Mouse (Mus musculus) T-helper 1 cell (primary cell): ENCODE measurements around the gene Dazl.

ENCODE experiments used
- in situ Hi-C: fragments of 300-600 bp; cut with MboI, MseI; formaldehyde crosslinking; loops from one replicate; pipeline ENCODE4 v1.15.1; 2025; ENCODE audit warnings: high pct_unique_total_duplicates

Gene Dazl

DNA sequence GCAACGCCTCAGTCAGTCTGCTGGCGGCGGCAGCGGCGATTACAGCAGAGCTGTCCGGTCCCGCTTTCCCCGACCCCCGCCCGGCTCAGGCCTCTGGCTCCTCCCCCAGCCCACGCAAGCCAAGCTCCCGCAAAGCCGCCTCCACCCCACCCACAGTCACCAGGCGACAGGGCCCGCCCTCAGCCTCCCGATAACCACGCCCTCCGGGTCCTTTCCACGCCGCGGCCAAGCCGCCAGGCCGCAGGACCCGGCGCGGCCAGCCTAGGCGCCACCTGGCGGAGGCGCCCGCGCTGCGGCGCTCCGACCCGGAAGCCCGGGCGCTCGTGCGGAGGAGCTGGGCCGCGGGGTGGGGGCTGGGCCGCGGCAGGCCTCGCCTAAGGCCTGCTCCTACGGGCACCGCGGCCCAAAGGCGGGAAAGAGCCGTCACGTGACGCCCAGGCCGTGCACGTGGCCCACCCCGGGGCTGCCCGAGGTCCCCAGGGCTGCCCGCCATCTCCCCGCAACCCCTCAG, 720 bp downstream of the Dazl start:
- in situ Hi-C loops: no loop called here

DNA sequence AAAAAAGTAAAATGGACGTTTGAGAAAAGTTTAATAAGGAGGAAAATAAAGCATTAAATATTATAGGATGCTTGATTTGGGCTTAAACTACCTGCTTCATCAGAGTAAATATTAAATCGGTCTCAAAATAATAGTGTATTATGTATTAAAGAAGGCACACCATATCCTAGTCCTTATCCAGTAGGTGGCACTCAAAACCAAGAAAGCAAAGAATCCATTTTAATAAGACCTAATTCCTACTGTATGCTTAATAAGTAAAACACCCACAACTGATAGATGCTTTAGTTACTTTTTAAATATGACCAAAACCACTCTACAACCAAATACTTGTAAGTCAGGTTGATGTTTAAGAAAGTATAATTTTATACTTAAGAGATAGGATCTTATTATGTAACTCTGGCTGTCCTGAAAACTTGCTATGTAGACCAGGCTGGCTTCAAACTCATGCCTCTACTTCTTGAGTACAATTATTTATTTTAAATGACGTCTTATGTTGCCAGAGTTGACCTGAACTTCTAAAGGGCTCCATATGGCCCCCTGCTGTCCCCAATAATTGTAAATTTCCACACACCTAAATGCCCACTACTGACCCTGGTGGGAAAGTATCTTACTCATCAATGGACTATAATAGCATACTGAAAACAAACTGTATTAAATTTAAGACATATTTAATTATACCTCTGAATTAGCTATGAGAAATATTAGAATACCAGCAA, 1.8 kb downstream of the Dazl start:
- in situ Hi-C loops: no loop called here

DNA sequence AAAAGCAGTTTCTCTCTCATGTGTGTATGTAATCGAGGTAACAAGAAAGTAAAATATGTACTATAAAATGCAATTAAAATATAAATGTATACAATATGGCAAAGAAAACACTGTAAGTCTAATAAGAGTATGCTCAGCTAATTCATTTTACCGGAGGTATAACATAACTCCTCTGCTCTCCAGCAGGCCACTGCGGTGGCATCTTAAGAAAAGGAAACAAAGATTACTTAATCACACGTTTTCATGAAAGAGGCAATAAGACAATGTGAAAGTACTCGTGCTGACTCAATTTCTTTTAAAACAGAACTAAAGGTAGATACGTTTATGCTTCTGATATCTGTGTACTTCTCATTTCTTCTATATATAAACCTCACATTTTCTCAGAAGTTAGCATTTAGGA, 8.6 kb downstream of the Dazl start:
- in situ Hi-C loops: loop anchor here (5.0 kb wide), 1 partner anchor 67 kb away; no protein-coding TSS in a partner anchor

DNA sequence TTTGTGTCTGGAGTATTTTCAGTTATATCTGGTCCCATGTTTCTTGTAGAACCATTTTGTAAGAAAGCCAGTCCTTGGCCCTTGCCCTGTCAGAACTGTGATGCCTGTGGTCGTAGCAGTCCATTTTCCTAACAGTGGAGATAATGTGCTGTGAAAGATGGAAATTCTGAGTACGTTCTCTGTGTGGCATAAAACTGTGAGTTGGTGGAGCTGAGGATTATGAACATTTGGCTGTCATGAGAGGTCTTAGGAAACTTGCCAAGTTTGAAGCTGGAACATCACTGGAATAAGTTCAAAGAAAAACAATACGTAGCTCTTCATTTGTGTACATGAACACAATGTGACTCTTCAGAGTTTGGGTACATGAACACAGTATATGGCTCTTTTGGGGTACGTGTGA, 31.8 kb downstream of the Dazl start:
- in situ Hi-C loops: loop anchor here (25.0 kb wide), 1 partner anchor 799 kb away; no protein-coding TSS in a partner anchor

DNA sequence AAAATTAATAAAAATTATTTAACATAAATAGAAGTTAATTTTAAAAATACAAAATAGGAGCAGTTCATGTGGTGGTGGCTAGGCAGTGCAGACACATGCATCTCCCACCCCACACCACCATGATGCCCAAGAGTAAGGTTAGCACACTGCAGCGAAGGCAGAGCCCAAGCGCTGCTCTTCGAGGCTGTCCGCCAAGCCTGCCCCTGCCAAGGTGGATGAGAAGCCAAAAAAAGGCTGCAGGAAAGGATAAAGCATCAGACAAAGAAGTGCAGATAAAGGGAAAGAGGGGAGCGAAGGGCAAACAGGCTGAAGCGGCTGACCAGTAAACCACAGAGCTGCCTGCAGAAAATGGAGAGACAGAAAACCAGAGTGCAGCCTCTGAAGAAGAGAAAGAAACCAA, 32.6 kb downstream of the Dazl start:
- in situ Hi-C loops: loop anchor here (25.0 kb wide), 1 partner anchor 799 kb away; no protein-coding TSS in a partner anchor

DNA sequence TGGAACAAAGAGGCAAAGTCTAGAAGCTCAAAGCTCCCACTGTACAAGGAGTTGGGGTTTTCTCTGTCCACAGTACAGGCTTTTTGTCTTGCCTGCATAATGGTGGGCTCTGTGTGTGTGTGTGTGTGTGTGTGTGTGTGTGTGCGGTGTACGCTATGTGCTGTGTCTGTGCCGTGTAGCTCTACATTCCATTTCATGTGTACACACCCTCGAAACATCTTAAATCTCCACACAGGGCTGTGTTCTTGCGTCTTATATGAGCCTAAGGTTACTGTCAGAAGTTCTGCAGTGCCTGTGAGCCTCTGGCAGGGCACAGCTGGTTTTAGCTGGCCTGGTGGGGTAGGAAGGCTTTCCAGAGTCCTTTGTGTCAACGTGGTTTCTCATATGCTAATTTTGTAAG, 46.8 kb downstream of the Dazl start:
- in situ Hi-C loops: no loop called here

DNA sequence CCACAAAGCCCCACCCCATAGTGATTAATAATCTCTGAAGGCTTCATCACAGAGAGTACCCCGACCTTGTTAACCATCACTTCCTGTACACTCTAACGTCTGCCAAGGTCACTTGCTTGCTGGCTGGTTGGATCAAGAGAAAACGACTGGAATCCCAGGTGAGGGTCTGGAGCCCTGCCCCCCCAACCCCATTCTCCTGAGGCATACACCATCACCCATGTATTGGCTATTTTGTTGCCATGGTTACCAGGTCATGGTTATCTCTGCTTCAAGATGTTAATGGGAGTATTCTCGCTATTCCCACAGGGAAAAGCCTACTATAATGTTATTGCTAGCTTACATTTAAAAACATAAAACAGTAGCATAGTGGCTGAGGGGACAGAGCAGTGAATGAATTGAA, 48.8 kb downstream of the Dazl start:
- in situ Hi-C loops: no loop called here

DNA sequence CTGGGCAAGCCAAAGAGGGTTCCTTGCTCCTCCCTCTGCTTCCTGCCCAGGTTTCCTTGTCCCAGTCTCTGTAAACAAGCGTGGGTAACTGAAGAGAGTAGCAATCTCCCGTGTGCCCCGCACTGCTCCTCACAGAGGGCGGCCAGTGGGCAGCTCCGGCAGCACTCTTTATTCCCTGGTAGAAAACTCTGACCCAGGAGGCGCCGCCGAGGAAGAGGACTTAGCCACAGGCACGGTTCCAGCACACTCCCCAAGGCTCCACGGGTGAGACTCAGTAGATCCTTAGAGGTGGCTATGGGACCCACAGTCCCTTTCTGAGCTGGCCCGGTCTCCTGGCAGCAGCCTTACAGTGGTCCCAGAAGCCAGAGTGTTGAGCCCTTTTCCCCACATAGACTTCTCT, 50.1 kb downstream of the Dazl start:
- in situ Hi-C loops: no loop called here

DNA sequence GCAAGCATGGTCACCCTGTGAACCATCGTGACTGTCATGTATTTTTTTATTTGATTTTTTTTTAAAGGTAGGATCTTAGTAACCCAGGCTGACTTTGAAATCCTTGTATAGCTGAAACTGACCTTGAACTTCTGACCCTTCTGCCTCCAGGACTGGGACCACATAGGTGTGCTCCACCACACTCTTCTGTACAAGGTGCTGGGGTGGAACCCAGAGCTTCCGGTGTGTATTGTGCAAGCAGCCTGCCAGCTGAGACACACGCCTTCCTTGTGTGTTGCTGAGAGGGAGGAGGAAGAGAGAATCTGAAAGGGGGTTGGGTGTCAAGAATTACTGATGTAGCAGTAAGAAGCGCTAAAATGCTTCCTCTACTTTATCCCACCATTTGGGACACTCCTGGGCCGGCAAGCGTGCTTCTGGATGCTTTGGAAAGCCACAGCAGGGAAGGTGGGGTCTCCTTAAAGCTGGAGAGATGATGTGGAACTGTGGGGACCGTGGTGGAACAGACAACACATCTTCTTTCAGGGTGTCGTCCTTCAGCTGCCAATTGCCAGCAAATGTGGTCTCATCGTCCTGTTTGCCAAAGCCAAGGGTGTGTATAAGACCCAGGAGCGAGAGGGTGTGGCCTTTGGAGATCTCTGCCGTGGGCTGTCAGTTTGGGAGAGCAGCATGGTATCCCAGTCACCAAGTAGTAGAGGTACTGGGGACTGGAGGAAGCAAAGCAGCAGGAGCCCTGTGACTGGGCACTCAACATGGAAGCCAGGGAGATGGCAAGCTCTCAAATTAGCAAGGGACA, 55.4 kb downstream of the Dazl start:
- in situ Hi-C loops: loop anchor here (5.0 to 10.0 kb wide), 2 partner anchors 276 to 303 kb away; no protein-coding TSS in a partner anchor

DNA sequence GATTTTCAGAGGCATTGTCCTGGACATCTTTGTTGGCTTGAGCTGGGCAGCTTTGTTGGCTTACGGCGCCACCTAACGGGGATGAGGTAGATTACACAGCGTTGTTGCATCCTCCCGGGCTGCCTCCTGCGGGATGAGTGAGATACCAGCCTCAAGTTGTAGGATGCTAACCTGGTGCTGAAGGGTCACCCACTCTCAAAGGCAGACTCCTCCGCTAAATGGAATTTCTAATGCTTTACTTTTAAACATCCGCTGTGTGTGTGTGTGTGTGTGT, 56.1 kb downstream of the Dazl start:
- in situ Hi-C loops: loop anchor here (5.0 to 10.0 kb wide), 2 partner anchors 275 to 303 kb away; no protein-coding TSS in a partner anchor

DNA sequence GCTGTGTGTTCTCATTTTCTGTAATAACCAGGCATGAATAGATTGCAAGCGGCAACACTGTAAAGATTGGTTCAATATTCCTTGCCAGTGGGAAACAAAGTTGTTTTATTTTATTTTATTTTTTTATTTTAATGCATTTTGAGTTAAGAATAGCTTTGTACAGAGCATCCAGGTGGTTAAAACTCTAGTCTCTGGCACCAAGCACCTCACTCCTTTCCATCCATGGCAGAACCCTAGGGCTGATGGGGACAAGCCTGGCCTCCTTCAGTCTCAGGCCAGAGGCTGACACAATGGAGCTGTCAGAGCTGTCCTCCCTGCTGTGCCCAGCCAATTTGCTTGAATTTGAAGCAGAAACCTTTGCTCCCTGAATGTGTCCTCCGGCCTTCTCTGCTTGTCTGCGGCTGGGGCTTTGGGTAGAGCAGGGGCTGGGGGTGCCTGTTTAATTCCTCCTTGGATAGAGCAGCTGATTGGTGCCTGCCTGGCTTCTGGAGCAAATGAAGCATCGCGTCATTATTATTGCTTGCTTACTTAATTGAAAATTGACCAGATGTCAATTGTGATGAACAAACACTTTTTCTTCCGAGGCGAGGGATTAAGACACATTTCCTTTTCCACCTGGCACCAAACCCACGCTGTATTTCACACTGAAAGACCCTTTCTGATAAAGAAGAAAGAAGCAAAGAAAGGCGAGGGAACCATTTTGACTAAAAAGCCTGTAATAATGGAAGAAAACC, 56.6 kb downstream of the Dazl start:
- in situ Hi-C loops: loop anchor here (5.0 to 10.0 kb wide), 2 partner anchors 275 to 302 kb away; no protein-coding TSS in a partner anchor

DNA sequence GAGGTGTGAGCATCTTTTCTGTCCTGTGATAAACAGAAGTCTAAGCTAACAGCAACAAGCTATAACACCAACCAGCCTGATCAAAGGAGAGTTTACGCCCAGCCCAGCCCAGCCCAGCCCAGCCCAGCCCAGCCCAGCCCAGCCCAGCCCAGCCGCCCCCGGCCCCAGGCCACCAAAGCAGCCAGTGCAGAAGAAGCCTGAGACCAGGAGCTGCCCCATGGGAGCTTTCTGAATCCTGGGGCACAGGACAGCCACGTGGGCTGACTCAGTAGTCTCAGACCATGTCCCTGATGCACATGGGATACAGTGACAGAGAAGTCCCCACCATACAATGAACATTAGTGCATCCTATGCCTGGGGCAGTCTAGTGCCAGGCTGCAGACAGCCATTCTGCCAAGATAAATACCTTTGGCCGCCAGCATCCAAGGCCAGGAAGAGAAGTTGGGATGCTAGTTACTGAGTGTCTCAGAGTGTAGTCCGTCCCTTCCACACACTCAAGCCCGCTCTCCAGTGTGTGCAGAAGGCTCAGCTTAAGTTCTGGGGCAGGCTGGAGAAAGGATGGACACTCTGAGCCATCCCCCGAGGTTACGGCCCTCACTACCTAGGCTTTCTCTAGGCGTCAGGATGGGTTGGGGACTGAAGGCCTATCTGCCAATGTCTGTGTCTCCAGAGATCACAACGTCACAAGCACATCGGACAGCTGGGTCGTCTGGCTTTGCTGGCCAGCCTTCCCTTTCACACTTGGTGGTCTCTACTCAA, 57.3 kb downstream of the Dazl start:
- in situ Hi-C loops: loop anchor here (5.0 to 10.0 kb wide), 2 partner anchors 274 to 301 kb away; no protein-coding TSS in a partner anchor

DNA sequence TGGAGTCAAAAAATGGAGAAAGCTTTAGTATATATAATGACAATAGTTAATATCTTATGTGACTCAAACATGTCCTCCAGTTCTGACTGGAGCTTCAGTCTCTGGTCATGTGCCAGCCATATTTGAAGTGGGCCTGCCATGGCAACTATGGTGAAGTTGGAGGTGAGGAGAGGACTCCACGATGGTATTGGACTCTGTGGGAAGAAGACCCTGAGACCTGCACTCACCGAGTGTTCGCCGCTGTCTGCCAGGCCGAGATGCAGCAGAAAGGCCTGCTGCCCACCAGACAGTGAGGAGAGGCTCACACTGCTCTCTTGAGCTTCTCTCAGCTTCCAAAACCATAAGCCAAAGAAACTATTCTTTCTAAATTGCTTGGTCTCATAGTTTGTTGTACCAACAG, 59.5 kb downstream of the Dazl start:
- in situ Hi-C loops: loop anchor here (10.0 kb wide), 1 partner anchor 299 kb away; no protein-coding TSS in a partner anchor

DNA sequence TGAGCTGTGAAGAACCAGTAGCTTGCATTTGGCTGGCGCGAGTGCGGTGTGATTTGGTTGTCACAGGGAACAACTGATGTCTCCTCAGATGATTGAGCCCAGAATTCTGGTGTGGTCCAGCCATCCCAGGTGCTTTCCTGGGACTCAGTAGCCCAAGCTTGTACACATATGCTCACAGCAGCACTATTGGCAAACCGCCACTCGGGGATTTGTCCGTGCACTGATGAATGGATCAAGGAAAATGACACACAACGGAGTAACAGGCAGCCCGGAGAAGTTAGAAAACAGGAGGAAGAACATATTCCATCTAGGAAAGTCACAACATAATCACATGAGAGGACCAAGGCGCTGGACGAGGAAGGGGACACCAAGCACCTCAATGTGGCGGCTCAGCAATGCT, 60.6 kb downstream of the Dazl start:
- in situ Hi-C loops: loop anchor here (10.0 kb wide), 1 partner anchor 298 kb away; no protein-coding TSS in a partner anchor

DNA sequence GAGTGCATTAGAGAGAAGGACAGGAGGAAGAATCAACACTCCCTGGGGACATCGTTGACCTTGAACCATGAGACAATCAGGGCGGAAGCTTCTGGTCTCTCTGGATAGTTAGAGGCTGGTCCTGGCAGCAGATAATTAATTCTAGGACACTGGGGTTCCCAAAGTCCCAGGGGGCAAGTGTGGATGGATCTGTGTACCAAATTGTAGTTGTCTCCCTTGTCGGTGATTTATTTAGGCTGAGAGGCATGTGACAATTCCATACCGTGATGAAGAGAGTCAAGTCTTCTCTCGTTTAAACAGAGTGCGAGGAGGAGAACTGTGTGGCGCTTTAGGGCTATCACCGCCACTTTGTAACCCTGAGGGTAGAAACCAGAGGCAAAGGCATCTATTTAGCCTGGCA, 62.2 kb downstream of the Dazl start:
- in situ Hi-C loops: loop anchor here (10.0 kb wide), 1 partner anchor 296 kb away; no protein-coding TSS in a partner anchor

DNA sequence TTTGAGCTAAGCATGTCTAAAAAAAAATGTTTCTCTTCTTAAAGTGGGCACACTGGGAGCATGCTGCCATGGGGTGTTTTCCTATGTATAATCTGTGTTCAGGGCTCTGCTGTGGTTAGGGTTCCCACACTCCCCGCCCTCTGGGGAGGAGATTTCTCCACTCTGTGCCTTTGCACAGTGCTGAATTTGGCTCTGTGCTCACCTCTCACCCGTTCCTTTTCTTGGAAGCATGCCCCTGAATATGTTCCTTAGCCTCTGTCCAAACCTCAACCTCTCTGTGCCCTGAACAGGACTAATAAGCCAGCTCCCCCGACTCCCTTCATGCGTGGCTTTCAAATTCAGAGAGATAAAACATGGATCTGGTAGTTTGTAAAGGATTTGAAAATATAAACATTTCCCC, 63.9 kb downstream of the Dazl start:
- in situ Hi-C loops: no loop called here
